Mouse (Mus musculus): ENCODE data around the gene Zfp850. TPM values are rescaled to one million over a fixed set of nuclear protein-coding genes. Genes with fewer than 3 reads are reported as not detected.

Zfp850 gene
- total and polyA plus RNA-seq, 3 experiments, result 8.9 to 16.7 (median 13.7) TPM

- in situ Hi-C loops (cut with MboI; ENCODE audit: low pct_ligation_motif_present, low pct_unique_long_range_greater_than_20kb, low sequenced_read_pairs) (loop anchor here (10.0 kb wide), 1 partner anchor 105 kb away; the partner anchor contains the start of gene Fbl), dilution Hi-C loops (cut with MboI; ENCODE audit: extremely low pct_ligation_motif_present, extremely low pct_unique_long_range_greater_than_20kb, low sequenced_read_pairs) (no loop called here)
- peaks cover 68% of the 10 kb centered on the region for H3K27me3 ChIP-seq (replicated peaks)
- no peak overlapping the region; the same call in 1 of the 2 replicates for H3K27ac ChIP-seq (ENCODE audit: insufficient read depth, low read depth)
- H3K4me3 ChIP-seq (replicated peaks in 1 of 3; ENCODE audit: low read depth in 2 of 3, low read length in 2 of 3, poor library complexity in 1 of 3), result no peak overlapping the region
- H3K9ac ChIP-seq (ENCODE audit: insufficient read depth, low read depth), result no peak overlapping the region
- no peak for DNase-seq (ENCODE audit: extremely low read depth)
- TF ChIP-seq ZKSCAN1 (IDR thresholded peaks at IDR 0.05; ENCODE audit: borderline replicate concordance, low read depth, low read length), result no peak
- TF ChIP-seq NELFE (IDR thresholded peaks at IDR 0.05; ENCODE audit: low read depth, low read length), result no peak
- H3K4me1 ChIP-seq (ENCODE audit: control insufficient read depth in 1 of 2, insufficient read depth in 2 of 2), result peaks cover 0 to 5% of the 10 kb centered on the region in 2 experiments; a peak in 1 of 4 replicates
- no peak overlapping the region for H3K4me2 ChIP-seq (ENCODE audit: insufficient read depth, low read depth, poor library complexity, severe bottlenecking)
- H3K36me3 ChIP-seq (replicated peaks in 1 of 2; ENCODE audit: control insufficient read depth in 1 of 2, insufficient read depth in 1 of 2, low read length in 1 of 2), result no peaks in the 10 kb centered on the region
- no peaks in the 10 kb centered on the region for H3K79me2 ChIP-seq (replicated peaks; ENCODE audit: control insufficient read depth, extremely low read depth, insufficient read depth, poor library complexity, severe bottlenecking)
- H3K9me3 ChIP-seq (replicated peaks; ENCODE audit: low read length), result peaks cover 8% of the 10 kb centered on the region
Observed at GRCm38 (mm10) chr7:28059972-28060371, 46.1 kb upstream of the Zfp850 start.

- Histone ChIP-seq H3K79me2 (replicated peaks; ENCODE audit: control insufficient read depth, extremely low read depth, insufficient read depth, poor library complexity, severe bottlenecking) (peaks cover 16% of the 10 kb centered on the region), H3K9me3 (replicated peaks; ENCODE audit: low read length) (no peaks in the 10 kb centered on the region), H3K4me2 (ENCODE audit: insufficient read depth, low read depth, poor library complexity, severe bottlenecking) (no peak overlapping the region), H3K27me3 (replicated peaks) (peaks cover 44% of the 10 kb centered on the region), H3K4me3 (replicated peaks in 1 of 3; ENCODE audit: low read depth in 2 of 3, low read length in 2 of 3, poor library complexity in 1 of 3) (no peak overlapping the region), H3K36me3 (replicated peaks in 1 of 2; ENCODE audit: control insufficient read depth in 1 of 2, insufficient read depth in 1 of 2, low read length in 1 of 2) (peaks cover 5 to 6% of the 10 kb centered on the region in 2 experiments), H3K9ac (ENCODE audit: insufficient read depth, low read depth) (no peak overlapping the region), H3K4me1 (ENCODE audit: control insufficient read depth in 1 of 2, insufficient read depth in 2 of 2) (peaks cover 7 to 13% of the 10 kb centered on the region in 2 experiments), H3K27ac (ENCODE audit: insufficient read depth, low read depth) (no peak overlapping the region)
- no peak for DNase-seq (ENCODE audit: extremely low read depth)
- TF ChIP-seq RAD21 (IDR thresholded peaks at IDR 0.05; ENCODE audit: low read depth, low read length) (no peak), CHD2 (IDR thresholded peaks at IDR 0.05; ENCODE audit: low read length) (no peak), CTCF (conservative IDR thresholded peaks at IDR 0.05 in 1 of 2, IDR thresholded peaks at IDR 0.05 in 1 of 2; ENCODE audit: low read depth in 2 of 2, low read length in 2 of 2) (no peak), BHLHE40 (IDR thresholded peaks at IDR 0.05; ENCODE audit: low read depth, low read length) (no peak), NELFE (IDR thresholded peaks at IDR 0.05; ENCODE audit: low read depth, low read length) (no peak), KAT2A (IDR thresholded peaks at IDR 0.05; ENCODE audit: insufficient replicate concordance, low read length) (no peak), POLR2AphosphoS2 (IDR thresholded peaks at IDR 0.05; ENCODE audit: low read depth, low read length) (no peak)
- in situ Hi-C loops (cut with MboI; ENCODE audit: low pct_ligation_motif_present, low pct_unique_long_range_greater_than_20kb, low sequenced_read_pairs), result loop anchor here (10.0 kb wide), 1 partner anchor 112 kb away; the partner anchor contains the start of gene Fbl
- dilution Hi-C loops (cut with MboI; ENCODE audit: extremely low pct_ligation_motif_present, extremely low pct_unique_long_range_greater_than_20kb, low sequenced_read_pairs), result no loop called here
Observed at GRCm38 (mm10) chr7:28053046-28053930, 39.4 kb upstream of the Zfp850 start.

- Histone ChIP-seq H3K79me2 (replicated peaks; ENCODE audit: control insufficient read depth, extremely low read depth, insufficient read depth, poor library complexity, severe bottlenecking) (peaks cover 26% of the 10 kb centered on the region), H3K27me3 (replicated peaks) (peaks cover 26% of the 10 kb centered on the region), H3K9ac (ENCODE audit: insufficient read depth, low read depth) (no peak overlapping the region), H3K27ac (ENCODE audit: insufficient read depth, low read depth) (no peak overlapping the region), H3K4me2 (ENCODE audit: insufficient read depth, low read depth, poor library complexity, severe bottlenecking) (no peak overlapping the region), H3K4me3 (replicated peaks in 1 of 3; ENCODE audit: low read depth in 2 of 3, low read length in 2 of 3, poor library complexity in 1 of 3) (peak overlapping the region in 1 of 3 experiments; percentile 6), H3K4me1 (ENCODE audit: control insufficient read depth in 1 of 2, insufficient read depth in 2 of 2) (peaks cover 7 to 16% of the 10 kb centered on the region in 2 experiments), H3K36me3 (replicated peaks in 1 of 2; ENCODE audit: control insufficient read depth in 1 of 2, insufficient read depth in 1 of 2, low read length in 1 of 2) (peaks cover 31 to 33% of the 10 kb centered on the region in 2 experiments), H3K9me3 (replicated peaks; ENCODE audit: low read length) (no peaks in the 10 kb centered on the region)
- in situ Hi-C loops (cut with MboI; ENCODE audit: low pct_ligation_motif_present, low pct_unique_long_range_greater_than_20kb, low sequenced_read_pairs) (loop anchor here (10.0 kb wide), 1 partner anchor 114 kb away; the partner anchor contains the start of gene Fbl), dilution Hi-C loops (cut with MboI; ENCODE audit: extremely low pct_ligation_motif_present, extremely low pct_unique_long_range_greater_than_20kb, low sequenced_read_pairs) (no loop called here)
- TF ChIP-seq USF1 (IDR thresholded peaks at IDR 0.05; ENCODE audit: low read depth, low read length), result no peak
- TF ChIP-seq ZKSCAN1 (IDR thresholded peaks at IDR 0.05; ENCODE audit: borderline replicate concordance, low read depth, low read length), result no peak
- TF ChIP-seq CHD1 (IDR thresholded peaks at IDR 0.05; ENCODE audit: low read depth, low read length), result no peak
- no peak for TF ChIP-seq JUN (IDR thresholded peaks at IDR 0.05; ENCODE audit: insufficient read depth, low read depth, low read length)
- TF ChIP-seq GABPA (IDR thresholded peaks at IDR 0.05; ENCODE audit: insufficient replicate concordance, low read depth, low read length), result no peak
- no peak for TF ChIP-seq SIN3A (IDR thresholded peaks at IDR 0.05; ENCODE audit: low read length)
- no peak for TF ChIP-seq MXI1 (IDR thresholded peaks at IDR 0.05; ENCODE audit: low read depth, low read length)
- DNase-seq (ENCODE audit: extremely low read depth), result no peak
Observed at GRCm38 (mm10) chr7:28050584-28050983, 36.7 kb upstream of the Zfp850 start.
